Mouse (Mus musculus): ENCODE results near the gene Reln. TPM values are rescaled to one million over a fixed set of nuclear protein-coding genes. Genes with fewer than 3 reads are reported as not detected.

Reln gene
- polyA plus RNA-seq (2015; fragmentation: Nextera tagmentation; extraction: Ambion mirVana): 28.8 and 40.1 TPM in 2 replicates

- Histone ChIP-seq H3K4me2 (replicated peaks) (peak within 1 kb of the TSS; percentile 93), H3K36me3 (no peaks in the 10 kb centered on the region), H3K27me3 (peaks cover 44% of the 10 kb centered on the region), H3K4me1 (replicated peaks) (peaks cover 25% of the 10 kb centered on the region), H3K9me3 (no peaks in the 10 kb centered on the region), H3K27ac (peak within 1 kb of the TSS; percentile 91), H3K9ac (replicated peaks) (peak within 1 kb of the TSS; percentile 80), H3K4me3 (replicated peaks) (peak within 1 kb of the TSS; percentile 66)
- 0% methylated on average over 37 of the region's 68 CpGs for WGBS
- peak; percentile 85 for ATAC-seq
Observed at GRCm38 (mm10) chr5:22344556-22344975, at the start of gene Reln. Gene Reln (minus strand): TSS chr5:22344702.

GRCm38 (mm10) chr5:22388502-22388901 lies 44.0 kb upstream of the Reln start:
- Histone ChIP-seq H3K4me2 (replicated peaks) (no peak overlapping the region), H3K27ac (no peak overlapping the region), H3K4me3 (replicated peaks) (no peak overlapping the region), H3K4me1 (replicated peaks) (no peaks in the 10 kb centered on the region), H3K9me3 (no peaks in the 10 kb centered on the region), H3K36me3 (no peaks in the 10 kb centered on the region), H3K9ac (replicated peaks) (no peak overlapping the region), H3K27me3 (no peaks in the 10 kb centered on the region)
- WGBS: 88% methylated on average over 2 of the region's 2 CpGs
- ATAC-seq: no peak

- Histone ChIP-seq H3K27me3 (no peaks in the 10 kb centered on the region), H3K36me3 (no peaks in the 10 kb centered on the region), H3K27ac (no peak overlapping the region), H3K4me1 (replicated peaks) (no peaks in the 10 kb centered on the region), H3K4me2 (replicated peaks) (no peak overlapping the region), H3K4me3 (replicated peaks) (no peak overlapping the region), H3K9me3 (no peaks in the 10 kb centered on the region), H3K9ac (replicated peaks) (no peak overlapping the region)
- ATAC-seq: no peak
- 65% methylated on average over 9 of the region's 9 CpGs for WGBS
Observed at GRCm38 (mm10) chr5:22360510-22360909, 16.0 kb upstream of the Reln start.

GRCm38 (mm10) chr5:22348412-22348811 lies 3.9 kb upstream of the Reln start:
- no peak for ATAC-seq
- Histone ChIP-seq H3K4me2 (replicated peaks) (no peak overlapping the region), H3K27ac (no peak overlapping the region), H3K27me3 (peaks cover 28% of the 10 kb centered on the region), H3K9me3 (no peaks in the 10 kb centered on the region), H3K4me3 (replicated peaks) (no peak overlapping the region), H3K4me1 (replicated peaks) (peaks cover 23% of the 10 kb centered on the region), H3K9ac (replicated peaks) (no peak overlapping the region), H3K36me3 (no peaks in the 10 kb centered on the region)
- WGBS: 81% methylated on average over 3 of the region's 3 CpGs

- Histone ChIP-seq H3K9ac (replicated peaks) (no peak overlapping the region), H3K4me3 (replicated peaks) (no peak overlapping the region), H3K4me2 (replicated peaks) (no peak overlapping the region), H3K4me1 (replicated peaks) (peaks cover 25% of the 10 kb centered on the region), H3K27ac (no peak overlapping the region), H3K36me3 (no peaks in the 10 kb centered on the region), H3K27me3 (peaks cover 34% of the 10 kb centered on the region), H3K9me3 (no peaks in the 10 kb centered on the region)
- no peak for ATAC-seq
- WGBS: 78% methylated on average over 2 of the region's 2 CpGs
Observed at GRCm38 (mm10) chr5:22347732-22348131, 3.2 kb upstream of the Reln start.

GRCm38 (mm10) chr5:22345894-22346635 lies 1.6 kb upstream of the Reln start:
- H3K27me3 ChIP-seq: peaks cover 41% of the 10 kb centered on the region
- WGBS: 34% methylated on average over 14 of the region's 14 CpGs
- H3K36me3 ChIP-seq: no peaks in the 10 kb centered on the region
- no peak overlapping the region for H3K9ac ChIP-seq (replicated peaks)
- peak overlapping the region; percentile 91; the same call in 1 of the 2 replicates for H3K27ac ChIP-seq
- H3K4me3 ChIP-seq (replicated peaks): peak overlapping the region; percentile 66
- ATAC-seq: no peak
- H3K9me3 ChIP-seq: no peaks in the 10 kb centered on the region
- peaks cover 25% of the 10 kb centered on the region for H3K4me1 ChIP-seq (replicated peaks)
- H3K4me2 ChIP-seq (replicated peaks): peak overlapping the region; percentile 93

- Histone ChIP-seq H3K9me3 (no peaks in the 10 kb centered on the region), H3K27me3 (peaks cover 44% of the 10 kb centered on the region), H3K27ac (peak overlapping the region; percentile 91), H3K36me3 (no peaks in the 10 kb centered on the region), H3K9ac (replicated peaks) (peak overlapping the region; percentile 80), H3K4me3 (replicated peaks) (peak overlapping the region; percentile 66), H3K4me2 (replicated peaks) (peak overlapping the region; percentile 93), H3K4me1 (replicated peaks) (peaks cover 25% of the 10 kb centered on the region)
- WGBS: 1% methylated on average over 52 of the region's 58 CpGs
- peak; percentile 77 for ATAC-seq
Observed at GRCm38 (mm10) chr5:22344976-22345651, 612 bp upstream of the Reln start.

GRCm38 (mm10) chr5:22343843-22344555 lies 503 bp downstream of the Reln start:
- peak overlapping the region; percentile 91 for H3K27ac ChIP-seq
- H3K4me2 ChIP-seq (replicated peaks): peak overlapping the region; percentile 93
- peaks cover 25% of the 10 kb centered on the region for H3K4me1 ChIP-seq (replicated peaks)
- peaks cover 44% of the 10 kb centered on the region for H3K27me3 ChIP-seq
- H3K4me3 ChIP-seq (replicated peaks): peak overlapping the region; percentile 66
- ATAC-seq: peak; percentile 78
- under 1% methylated on average over 57 of the region's 65 CpGs for WGBS
- no peaks in the 10 kb centered on the region for H3K9me3 ChIP-seq
- no peaks in the 10 kb centered on the region for H3K36me3 ChIP-seq
- peak overlapping the region; percentile 80 for H3K9ac ChIP-seq (replicated peaks)

GRCm38 (mm10) chr5:22343536-22343842 lies 1.0 kb downstream of the Reln start:
- Histone ChIP-seq H3K36me3 (no peaks in the 10 kb centered on the region), H3K4me1 (replicated peaks) (peaks cover 25% of the 10 kb centered on the region), H3K4me2 (replicated peaks) (peak overlapping the region; percentile 93), H3K27me3 (peaks cover 44% of the 10 kb centered on the region), H3K27ac (no peak overlapping the region), H3K4me3 (replicated peaks) (peak overlapping the region; percentile 66), H3K9me3 (no peaks in the 10 kb centered on the region), H3K9ac (replicated peaks) (peak overlapping the region; percentile 80)
- WGBS: 1% methylated on average over 10 of the region's 10 CpGs
- ATAC-seq: no peak

GRCm38 (mm10) chr5:22342461-22342860 lies 2.0 kb downstream of the Reln start:
- Histone ChIP-seq H3K27ac (no peak overlapping the region), H3K4me3 (replicated peaks) (peak overlapping the region; percentile 66), H3K4me2 (replicated peaks) (peak overlapping the region; percentile 93), H3K36me3 (no peaks in the 10 kb centered on the region), H3K9ac (replicated peaks) (peak overlapping the region; percentile 43; the same call in 1 of the 2 replicates), H3K27me3 (peaks cover 38% of the 10 kb centered on the region), H3K4me1 (replicated peaks) (peaks cover 25% of the 10 kb centered on the region), H3K9me3 (no peaks in the 10 kb centered on the region)
- WGBS: 73% methylated on average over 7 of the region's 7 CpGs
- ATAC-seq: no peak

GRCm38 (mm10) chr5:22340991-22341390 lies 3.5 kb downstream of the Reln start:
- WGBS: 84% methylated on average over 8 of the region's 8 CpGs
- no peaks in the 10 kb centered on the region for H3K9me3 ChIP-seq

GRCm38 (mm10) chr5:22335408-22335807 lies 9.1 kb downstream of the Reln start:
- no peaks in the 10 kb centered on the region; the same call in 1 of the 2 replicates for H3K27me3 ChIP-seq
- H3K9me3 ChIP-seq: peaks cover 6% of the 10 kb centered on the region; the same call in 1 of the 2 replicates
- no peaks in the 10 kb centered on the region; the same call in 1 of the 2 replicates for H3K4me1 ChIP-seq (replicated peaks)
- no peaks in the 10 kb centered on the region for H3K36me3 ChIP-seq
- no peak overlapping the region for H3K4me2 ChIP-seq (replicated peaks)
- ATAC-seq: no peak
- H3K4me3 ChIP-seq (replicated peaks): no peak overlapping the region
- WGBS: 87% methylated on average over 3 of the region's 3 CpGs
- no peak overlapping the region for H3K27ac ChIP-seq
- H3K9ac ChIP-seq (replicated peaks): no peak overlapping the region

More at GRCm38 (mm10) chr5:22340991-22341390, 3.5 kb downstream of the Reln start:
- Histone ChIP-seq H3K4me3 (replicated peaks) (no peak overlapping the region), H3K4me1 (replicated peaks) (peaks cover 19% of the 10 kb centered on the region), H3K36me3 (no peaks in the 10 kb centered on the region), H3K4me2 (replicated peaks) (no peak overlapping the region), H3K9ac (replicated peaks) (no peak overlapping the region), H3K27ac (no peak overlapping the region), H3K27me3 (peaks cover 25% of the 10 kb centered on the region)
- no peak for ATAC-seq

Measured in midbrain, embryonic 13.5 days (tissue).